Mouse (Mus musculus) limb, embryonic 14.5 days (tissue): ENCODE results near the gene Tnnc2. TPM values are rescaled to one million over a fixed set of nuclear protein-coding genes. Genes with fewer than 3 reads are reported as not detected.
"Not testable (repeated sequence)": the region's sequence is repeated elsewhere in the genome, so short reads cannot be mapped to it uniquely, and the experiment has no call there.

Source experiments
- ATAC-seq: fragments of 200-750 bp; cut with Nextera tagmentation; 2 replicates; pipeline ENCODE4 v1.8.0; 2017; ENCODE audit warnings: low read depth, moderate number of reproducible peaks, moderate TSS enrichment; ENCODE audit not compliant: low FRiP score
- DNase-seq: peaks from one replicate; pipeline ENCODE4 v3.0.0-alpha.2; 2015; ENCODE audit warnings: low spot score
- H3K27ac ChIP-seq: fragments of 300-500 bp; sonication (generic); replicated peaks from 2 replicates; pipeline ENCODE4 v1.5.1; 2014; ENCODE audit warnings: low read depth, mild to moderate bottlenecking, low read length, moderate library complexity, mixed read lengths
- H3K27me3 ChIP-seq: fragments of 300-500 bp; sonication (generic); 2 replicates; pipeline ENCODE4 v1.6.1; 2014; ENCODE audit warnings: low read length, mixed read lengths; ENCODE audit not compliant: control insufficient read depth, insufficient read depth
- H3K36me3 ChIP-seq: fragments of 300-500 bp; sonication (generic); 2 replicates; pipeline ENCODE4 v1.6.1; 2014; ENCODE audit warnings: mild to moderate bottlenecking, low read length, moderate library complexity, mixed read lengths; ENCODE audit not compliant: control insufficient read depth, insufficient read depth
- H3K4me1 ChIP-seq: fragments of 300-500 bp; sonication (generic); 2 replicates; pipeline ENCODE4 v1.6.1; 2014; ENCODE audit warnings: antibody characterized with exemption, low read length, mixed read lengths; ENCODE audit not compliant: control insufficient read depth, insufficient read depth
- H3K4me2 ChIP-seq: fragments of 300-500 bp; sonication (generic); replicated peaks from 2 replicates; pipeline ENCODE4 v1.6.1; 2014; ENCODE audit warnings: low read depth, mild to moderate bottlenecking, low read length, moderate library complexity; ENCODE audit not compliant: severe bottlenecking
- H3K4me3 ChIP-seq: fragments of 300-500 bp; sonication (generic); replicated peaks from 2 replicates; pipeline ENCODE4 v1.5.1; 2014; ENCODE audit warnings: low read length
- H3K9ac ChIP-seq: fragments of 300-500 bp; sonication (generic); 2 replicates; pipeline ENCODE4 v1.6.1; 2014; ENCODE audit warnings: mild to moderate bottlenecking, low read depth, low read length, moderate library complexity; ENCODE audit not compliant: severe bottlenecking
- H3K9me3 ChIP-seq: fragments of 300-500 bp; sonication (generic); 2 replicates; pipeline ENCODE4 v1.6.1; 2016; ENCODE audit warnings: low read length; ENCODE audit not compliant: control insufficient read depth
- POLR2A ChIP-seq: fragments of 200-500 bp; IDR thresholded peaks from 2 replicates; pipeline ENCODE4 v1.8.0; 2012; ENCODE audit warnings: inconsistent platforms, mild to moderate bottlenecking, moderate library complexity, borderline replicate concordance; ENCODE audit not compliant: insufficient read depth, insufficient read length; ENCODE audit errors: extremely low read depth
- WGBS: fragments of 180-500 bp; shearing (Covaris S2); extraction: QIAGEN DNeasy Blood & Tissue Kit; methylation state at CpG from one replicate; pipeline ENCODE4 v1.1.7; 2014; 5-methylcytosine and 5-hydroxymethylcytosine counted together
- polyA plus RNA-seq, 2 experiments: library from polyadenylated mRNA; depleted of rRNA in 1 of 2; stranded (reverse) in 1 of 2; unstranded in 1 of 2; fragments of >200 nt; fragmentation: Nextera tagmentation in 1 of 2; extraction: Ambion mirVana in 1 of 2; gene quantifications; 2 replicates each; pipeline versions ENCODE4 v1.2.1 to v1.2.3; 2012 to 2014

The Tnnc2 gene
- polyA plus RNA-seq, 2 experiments = 322 to 401 TPM

GRCm38 (mm10) chr2:164805332-164805718 is 25.6 kb upstream of the Tnnc2 start:
- H3K4me3 ChIP-seq = peak overlapping the region; percentile 73
- H3K36me3 ChIP-seq = peaks cover 19% of the 10 kb centered on the region
- ATAC-seq = peak; percentile 31; the same call in 1 of the 2 replicates
- peak overlapping the region; percentile 62 for H3K9ac ChIP-seq
- H3K4me2 ChIP-seq = peak overlapping the region; percentile 85
- no peak for DNase-seq
- no peak for TF ChIP-seq POLR2A
- H3K9me3 ChIP-seq = no peaks in the 10 kb centered on the region
- 1% methylated on average over 21 of the region's 21 CpGs for WGBS
- H3K4me1 ChIP-seq = peaks cover 9% of the 10 kb centered on the region
- H3K27ac ChIP-seq = no peak overlapping the region
- no peaks in the 10 kb centered on the region for H3K27me3 ChIP-seq

- Histone ChIP-seq H3K4me1 (peaks cover 9% of the 10 kb centered on the region), H3K27ac (peak within 1 kb of the TSS; percentile 35), H3K9ac (peak within 1 kb of the TSS; percentile 69), H3K4me3 (peak within 1 kb of the TSS; percentile 73), H3K9me3 (no peaks in the 10 kb centered on the region), H3K27me3 (no peaks in the 10 kb centered on the region), H3K36me3 (peaks cover 23% of the 10 kb centered on the region), H3K4me2 (peak within 1 kb of the TSS; percentile 85)
- peak; percentile 76; the same call in 1 of the 2 replicates for TF ChIP-seq POLR2A
- peak; percentile 98 for ATAC-seq
- under 1% methylated on average over 47 of the region's 47 CpGs for WGBS
- DNase-seq = peak; percentile 98
Observed at GRCm38 (mm10) chr2:164804533-164805331, 25.0 kb upstream of the Tnnc2 start, which contains the start of the genes Acot8 and Zswim3. TSS of gene Acot8 (minus strand) at chr2:164804882. TSS of gene Zswim3 (plus strand) at chr2:164805098.

- Histone ChIP-seq H3K36me3 (peaks cover 30% of the 10 kb centered on the region), H3K9ac (peak overlapping the region; percentile 69), H3K4me1 (peaks cover 9% of the 10 kb centered on the region), H3K4me3 (peak overlapping the region; percentile 73), H3K27me3 (no peaks in the 10 kb centered on the region), H3K27ac (no peak overlapping the region), H3K4me2 (peak overlapping the region; percentile 63), H3K9me3 (no peaks in the 10 kb centered on the region)
- DNase-seq (no peak), ATAC-seq (no peak)
- 41% methylated on average over 1 of the region's 1 CpGs for WGBS
- no peak for TF ChIP-seq POLR2A
Observed at GRCm38 (mm10) chr2:164803921-164804313, 24.1 kb upstream of the Tnnc2 start.

- DNase-seq (no peak), ATAC-seq (no peak)
- peaks cover 26% of the 10 kb centered on the region for H3K36me3 ChIP-seq
- no peak for TF ChIP-seq POLR2A
- peak overlapping the region; percentile 73 for H3K4me3 ChIP-seq
- peak overlapping the region; percentile 69 for H3K9ac ChIP-seq
- peak overlapping the region; percentile 63 for H3K4me2 ChIP-seq
- no peaks in the 10 kb centered on the region for H3K9me3 ChIP-seq
- WGBS = 92% methylated on average over 16 of the region's 16 CpGs
- no peak overlapping the region for H3K27ac ChIP-seq
- no peaks in the 10 kb centered on the region for H3K27me3 ChIP-seq
- peaks cover 9% of the 10 kb centered on the region for H3K4me1 ChIP-seq
Observed at GRCm38 (mm10) chr2:164803201-164803920, 23.6 kb upstream of the Tnnc2 start.

- DNase-seq (no peak), ATAC-seq (no peak)
- no peak overlapping the region for H3K27ac ChIP-seq
- H3K27me3 ChIP-seq = no peaks in the 10 kb centered on the region
- no peak for TF ChIP-seq POLR2A
- H3K4me3 ChIP-seq = no peak overlapping the region
- no peak overlapping the region for H3K9ac ChIP-seq
- H3K36me3 ChIP-seq = peaks cover 52% of the 10 kb centered on the region
- H3K4me2 ChIP-seq = no peak overlapping the region
- WGBS = 90% methylated on average over 13 of the region's 13 CpGs
- H3K4me1 ChIP-seq = peaks cover 7% of the 10 kb centered on the region
- no peaks in the 10 kb centered on the region for H3K9me3 ChIP-seq
Observed at GRCm38 (mm10) chr2:164800252-164801004, 20.7 kb upstream of the Tnnc2 start.

GRCm38 (mm10) chr2:164798554-164798953 is 18.8 kb upstream of the Tnnc2 start:
- H3K36me3 ChIP-seq = peaks cover 69% of the 10 kb centered on the region
- ATAC-seq, H3K9me3 ChIP-seq, H3K27me3 ChIP-seq, H3K4me2 ChIP-seq, H3K27ac ChIP-seq, H3K9ac ChIP-seq, H3K4me3 ChIP-seq, DNase-seq, H3K4me1 ChIP-seq: not testable (repeated sequence)
- WGBS = 81% methylated on average over 6 of the region's 6 CpGs
